Mouse (Mus musculus) C2C12 (cell line): ENCODE measurements around the gene Rcvrn.

Source experiments
- CTCF ChIP-seq: IDR thresholded peaks from one replicate; pipeline ENCODE4 v1.5.1; 2011; ENCODE audit not compliant: control insufficient read depth, insufficient read depth, insufficient read length
- MAX ChIP-seq: IDR thresholded peaks from one replicate; pipeline ENCODE4 v1.6.1; 2011; ENCODE audit warnings: mild to moderate bottlenecking, control low read depth

- TF ChIP-seq CTCF (peak; percentile 16), MAX (no peak)
Measured at GRCm38 (mm10) chr11:67647745-67648144, 47.4 kb upstream of the Rcvrn start.
